16 mouse cellular contexts compared by ENCODE assay signal in the genomic region with DNA sequence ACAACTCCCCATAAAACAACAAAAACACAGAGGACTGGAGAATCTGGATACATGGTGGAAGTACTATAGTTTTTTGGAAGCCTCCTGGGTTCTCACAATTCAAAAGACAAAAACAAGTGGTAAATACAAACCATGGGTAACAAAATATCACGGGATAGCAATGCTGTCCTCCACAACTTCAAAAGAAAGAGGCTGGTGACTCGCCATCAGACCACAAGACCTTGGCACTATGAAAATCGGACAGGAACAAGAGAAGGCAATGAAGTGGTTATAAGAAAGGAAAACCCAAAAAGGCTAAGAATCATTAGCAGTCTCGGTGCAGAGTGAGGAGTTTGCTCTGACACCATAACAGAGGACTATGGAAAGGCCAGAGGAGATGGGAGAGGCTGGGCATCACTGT.
"Had no signal": no experiment of that assay in that cellular context is flagged by ENCODE, and none has a peak within 500 bp of the region (broad histone marks: within the 10 kb centered on the region; RNA-seq: fewer than 3 reads in every experiment).

No protein-coding gene starts in this region.

- H3K9me3 ChIP-seq: lung, embryonic 15.5 days; megakaryocyte, embryonic 14.5 days; midbrain, embryonic 15.5 days; neural tube, embryonic 12.5 days; stomach, embryonic 15.5 days had no signal

- H3K4me2 ChIP-seq: lung, embryonic 15.5 days; midbrain, embryonic 11.5 days; midbrain, embryonic 13.5 days; midbrain, embryonic 15.5 days; neural tube, embryonic 12.5 days; stomach, embryonic 15.5 days had no signal

- H3K27me3 ChIP-seq: lung, embryonic 15.5 days; megakaryocyte, embryonic 14.5 days; midbrain, embryonic 13.5 days; midbrain, embryonic 15.5 days; neural tube, embryonic 12.5 days; stomach, embryonic 15.5 days had no signal

- ATAC-seq: lung, postnatal 0 days; midbrain, embryonic 13.5 days; midbrain, embryonic 15.5 days had no signal

- H3K4me3 ChIP-seq: lung, embryonic 15.5 days; megakaryocyte, embryonic 14.5 days; midbrain, embryonic 13.5 days; midbrain, embryonic 15.5 days; neural tube, embryonic 12.5 days; stomach, embryonic 15.5 days had no signal

- H3K9ac ChIP-seq: lung, embryonic 15.5 days; midbrain, embryonic 13.5 days; midbrain, embryonic 15.5 days; neural tube, embryonic 12.5 days; stomach, embryonic 15.5 days had no signal

- DNase-seq: lung, adult 2 months; lung, postnatal 14 days; lung, postnatal 36 days; right cerebral cortex, postnatal 14 days; thymus, adult 2 months; thymus, postnatal 25 days had no signal

- H3K36me3 ChIP-seq: midbrain, embryonic 15.5 days; neural tube, embryonic 12.5 days; stomach, embryonic 15.5 days had no signal

- H3K4me1 ChIP-seq: lung, embryonic 15.5 days; megakaryocyte, embryonic 14.5 days; midbrain, embryonic 13.5 days; midbrain, embryonic 15.5 days; neural tube, embryonic 12.5 days; stomach, embryonic 15.5 days had no signal

- H3K27ac ChIP-seq: lung, embryonic 15.5 days; macrophage; midbrain, embryonic 13.5 days; midbrain, embryonic 15.5 days; neural tube, embryonic 12.5 days; stomach, embryonic 15.5 days; stomach, postnatal 0 days had no signal
